Mouse (Mus musculus): Measurements from ENCODE around the gene Mrpl35. TPM values are rescaled to one million over a fixed set of nuclear protein-coding genes. Genes with fewer than 3 reads are reported as not detected.

Mrpl35 gene
- polyA plus RNA-seq, 1 experiment from 2014 or later, result 66.2 TPM

DNA sequence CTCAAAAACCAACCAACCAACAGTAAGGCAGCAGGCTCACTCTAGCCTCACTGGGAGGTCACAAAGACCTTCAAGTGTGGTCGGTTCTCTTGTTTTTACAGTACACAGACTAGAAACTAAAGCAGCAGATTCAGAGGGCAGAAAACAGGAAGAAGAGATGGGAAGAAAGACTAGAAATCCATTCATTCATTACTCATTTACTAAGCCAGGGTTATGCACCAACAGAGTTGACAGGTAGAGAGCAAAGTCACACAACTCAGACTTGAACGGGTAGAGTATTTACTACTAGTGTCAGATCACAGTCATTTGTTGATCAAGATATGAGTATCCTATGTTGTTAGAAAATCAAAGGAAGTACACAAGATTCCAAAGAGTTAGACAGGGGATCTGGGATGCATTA lies 13.9 kb downstream of the Mrpl35 start:
- no peak overlapping the region for H3K4me3 ChIP-seq (ENCODE audit: control insufficient read depth in 1 of 2, insufficient read depth in 1 of 2, low read depth in 1 of 2, low read length in 2 of 2)
- 0 out of 4 replicates have a peak, but pooled peaks cover 0 to 3% of the 10 kb centered on the region in 2 experiments for H3K4me1 ChIP-seq (ENCODE audit: control insufficient read depth in 2 of 2, insufficient read depth in 2 of 2, low read length in 2 of 2)
- H3K9ac ChIP-seq (ENCODE audit: low read length), result no peak overlapping the region
- ATAC-seq (ENCODE audit: insufficient number of reproducible peaks, insufficient read depth, low FRiP score, low read depth), result no peak
- H3K9me3 ChIP-seq (ENCODE audit: control insufficient read depth, low read length), result no peaks in the 10 kb centered on the region
- H3K27me3 ChIP-seq (ENCODE audit: control insufficient read depth, insufficient read depth, low read length), result no peaks in the 10 kb centered on the region
- peaks cover 89% of the 10 kb centered on the region for H3K36me3 ChIP-seq (ENCODE audit: control insufficient read depth, insufficient read depth, low read length)
- 74% methylated on average over 2 of the region's 2 CpGs for WGBS
- no peak overlapping the region for H3K27ac ChIP-seq (replicated peaks in 1 of 2; ENCODE audit: control insufficient read depth in 1 of 2, insufficient read depth in 1 of 2, low read depth in 2 of 2, low read length in 2 of 2)
- no peak overlapping the region for H3K4me2 ChIP-seq (ENCODE audit: low read length)

- Histone ChIP-seq H3K4me3 (ENCODE audit: control insufficient read depth in 1 of 2, insufficient read depth in 1 of 2, low read depth in 1 of 2, low read length in 2 of 2) (no peak overlapping the region), H3K4me2 (ENCODE audit: low read length) (no peak overlapping the region), H3K9ac (ENCODE audit: low read length) (no peak overlapping the region), H3K9me3 (ENCODE audit: control insufficient read depth, low read length) (no peaks in the 10 kb centered on the region), H3K36me3 (ENCODE audit: control insufficient read depth, insufficient read depth, low read length) (peaks cover 65% of the 10 kb centered on the region), H3K27ac (replicated peaks in 1 of 2; ENCODE audit: control insufficient read depth in 1 of 2, insufficient read depth in 1 of 2, low read depth in 2 of 2, low read length in 2 of 2) (no peak overlapping the region), H3K27me3 (ENCODE audit: control insufficient read depth, insufficient read depth, low read length) (no peaks in the 10 kb centered on the region), H3K4me1 (ENCODE audit: control insufficient read depth in 2 of 2, insufficient read depth in 2 of 2, low read length in 2 of 2) (peaks cover 5 to 14% of the 10 kb centered on the region in 2 experiments)
- 93% methylated on average over 9 of the region's 9 CpGs for WGBS
- ATAC-seq (ENCODE audit: insufficient number of reproducible peaks, insufficient read depth, low FRiP score, low read depth), result no peak
Measured at GRCm38 (mm10) chr6:71809890-71810289, 16.9 kb downstream of the Mrpl35 start.

DNA sequence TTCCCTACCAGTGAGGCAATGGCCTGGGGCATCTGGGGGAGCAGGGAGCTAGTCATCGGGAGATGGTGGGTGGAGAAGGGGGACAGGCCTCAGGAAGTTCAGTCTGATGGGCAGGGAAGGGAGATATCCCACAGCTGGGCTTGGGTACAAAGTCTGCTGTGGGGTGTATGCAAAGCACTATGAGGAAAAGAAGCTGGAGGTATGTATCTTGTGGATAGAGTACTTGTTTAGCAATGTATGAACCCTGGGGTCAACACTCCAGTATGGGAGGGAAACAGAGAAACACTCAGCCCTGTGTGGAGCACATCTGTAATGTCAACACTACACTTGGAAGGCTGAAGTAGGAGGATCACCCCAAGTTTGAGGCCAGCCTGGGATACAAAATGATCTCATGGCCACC lies 20.1 kb downstream of the Mrpl35 start:
- Histone ChIP-seq H3K9ac (ENCODE audit: low read length) (no peak overlapping the region), H3K9me3 (ENCODE audit: control insufficient read depth, low read length) (no peaks in the 10 kb centered on the region), H3K36me3 (ENCODE audit: control insufficient read depth, insufficient read depth, low read length) (peaks cover 35% of the 10 kb centered on the region), H3K4me3 (ENCODE audit: control insufficient read depth in 1 of 2, insufficient read depth in 1 of 2, low read depth in 1 of 2, low read length in 2 of 2) (no peak overlapping the region), H3K4me2 (ENCODE audit: low read length) (no peak overlapping the region), H3K27ac (replicated peaks in 1 of 2; ENCODE audit: control insufficient read depth in 1 of 2, insufficient read depth in 1 of 2, low read depth in 2 of 2, low read length in 2 of 2) (no peak overlapping the region), H3K27me3 (ENCODE audit: control insufficient read depth, insufficient read depth, low read length) (no peaks in the 10 kb centered on the region), H3K4me1 (ENCODE audit: control insufficient read depth in 2 of 2, insufficient read depth in 2 of 2, low read length in 2 of 2) (peaks cover 10 to 22% of the 10 kb centered on the region in 2 experiments)
- no peak for ATAC-seq (ENCODE audit: insufficient number of reproducible peaks, insufficient read depth, low FRiP score, low read depth)
- WGBS, result 61% methylated on average over 1 of the region's 1 CpGs

GRCm38 (mm10) chr6:71804061-71804829 lies 22.5 kb downstream of the Mrpl35 start:
- Histone ChIP-seq H3K36me3 (ENCODE audit: control insufficient read depth, insufficient read depth, low read length) (peaks cover 17% of the 10 kb centered on the region; the same call in 1 of the 2 replicates), H3K4me2 (ENCODE audit: low read length) (peak overlapping the region; percentile 60), H3K4me3 (ENCODE audit: control insufficient read depth in 1 of 2, insufficient read depth in 1 of 2, low read depth in 1 of 2, low read length in 2 of 2) (peak overlapping the region in 1 of 2 experiments; percentile 19; a peak in 1 of 4 replicates), H3K9me3 (ENCODE audit: control insufficient read depth, low read length) (no peaks in the 10 kb centered on the region), H3K4me1 (ENCODE audit: control insufficient read depth in 2 of 2, insufficient read depth in 2 of 2, low read length in 2 of 2) (peaks cover 13 to 22% of the 10 kb centered on the region in 2 experiments), H3K27ac (replicated peaks in 1 of 2; ENCODE audit: control insufficient read depth in 1 of 2, insufficient read depth in 1 of 2, low read depth in 2 of 2, low read length in 2 of 2) (peak overlapping the region; percentile 88 to 90), H3K27me3 (ENCODE audit: control insufficient read depth, insufficient read depth, low read length) (no peaks in the 10 kb centered on the region), H3K9ac (ENCODE audit: low read length) (peak overlapping the region; percentile 58)
- ATAC-seq (ENCODE audit: insufficient number of reproducible peaks, insufficient read depth, low FRiP score, low read depth), result peak; percentile 78
- WGBS, result 8% methylated on average over 12 of the region's 12 CpGs

GRCm38 (mm10) chr6:71803609-71804008 lies 23.2 kb downstream of the Mrpl35 start:
- WGBS, result 81% methylated on average over 1 of the region's 1 CpGs
- Histone ChIP-seq H3K9me3 (ENCODE audit: control insufficient read depth, low read length) (no peaks in the 10 kb centered on the region), H3K9ac (ENCODE audit: low read length) (peak overlapping the region; percentile 54; the same call in 1 of the 2 replicates), H3K4me3 (ENCODE audit: control insufficient read depth in 1 of 2, insufficient read depth in 1 of 2, low read depth in 1 of 2, low read length in 2 of 2) (no peak overlapping the region), H3K36me3 (ENCODE audit: control insufficient read depth, insufficient read depth, low read length) (peaks cover 11% of the 10 kb centered on the region; the same call in 1 of the 2 replicates), H3K27ac (replicated peaks in 1 of 2; ENCODE audit: control insufficient read depth in 1 of 2, insufficient read depth in 1 of 2, low read depth in 2 of 2, low read length in 2 of 2) (peak overlapping the region; percentile 12 to 90), H3K4me1 (ENCODE audit: control insufficient read depth in 2 of 2, insufficient read depth in 2 of 2, low read length in 2 of 2) (peaks cover 13 to 19% of the 10 kb centered on the region in 2 experiments), H3K27me3 (ENCODE audit: control insufficient read depth, insufficient read depth, low read length) (no peaks in the 10 kb centered on the region), H3K4me2 (ENCODE audit: low read length) (no peak overlapping the region)
- ATAC-seq (ENCODE audit: insufficient number of reproducible peaks, insufficient read depth, low FRiP score, low read depth), result no peak

DNA sequence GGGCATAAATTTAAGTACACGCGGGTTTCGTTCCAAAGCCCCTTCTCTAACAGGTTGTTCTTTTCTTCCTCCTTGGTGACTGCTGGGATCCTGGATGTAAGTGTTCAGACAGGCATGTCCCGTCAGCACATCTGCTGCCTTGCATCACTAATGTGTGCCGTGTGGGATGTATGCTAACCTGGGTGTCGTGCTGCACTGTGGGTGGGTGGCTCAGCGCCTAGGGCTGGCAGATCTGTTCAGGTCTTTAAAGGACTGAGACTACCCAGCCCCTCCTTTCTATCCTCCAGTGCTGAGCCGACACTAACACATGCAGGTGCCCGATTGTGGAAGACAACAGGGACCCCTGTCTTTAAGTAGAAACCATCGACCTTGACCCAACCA lies 25.1 kb downstream of the Mrpl35 start:
- Histone ChIP-seq H3K27me3 (ENCODE audit: control insufficient read depth, insufficient read depth, low read length) (no peaks in the 10 kb centered on the region), H3K4me2 (ENCODE audit: low read length) (no peak overlapping the region), H3K27ac (replicated peaks in 1 of 2; ENCODE audit: control insufficient read depth in 1 of 2, insufficient read depth in 1 of 2, low read depth in 2 of 2, low read length in 2 of 2) (no peak overlapping the region), H3K36me3 (ENCODE audit: control insufficient read depth, insufficient read depth, low read length) (no peaks in the 10 kb centered on the region), H3K4me1 (ENCODE audit: control insufficient read depth in 2 of 2, insufficient read depth in 2 of 2, low read length in 2 of 2) (peaks cover 13 to 19% of the 10 kb centered on the region in 2 experiments), H3K4me3 (ENCODE audit: control insufficient read depth in 1 of 2, insufficient read depth in 1 of 2, low read depth in 1 of 2, low read length in 2 of 2) (no peak overlapping the region), H3K9ac (ENCODE audit: low read length) (no peak overlapping the region), H3K9me3 (ENCODE audit: control insufficient read depth, low read length) (no peaks in the 10 kb centered on the region)
- 61% methylated on average over 10 of the region's 10 CpGs for WGBS
- no peak for ATAC-seq (ENCODE audit: insufficient number of reproducible peaks, insufficient read depth, low FRiP score, low read depth)

GRCm38 (mm10) chr6:71801011-71801713 lies 25.6 kb downstream of the Mrpl35 start:
- peaks cover 13 to 19% of the 10 kb centered on the region in 2 experiments for H3K4me1 ChIP-seq (ENCODE audit: control insufficient read depth in 2 of 2, insufficient read depth in 2 of 2, low read length in 2 of 2)
- no peak for ATAC-seq (ENCODE audit: insufficient number of reproducible peaks, insufficient read depth, low FRiP score, low read depth)
- no peaks in the 10 kb centered on the region for H3K9me3 ChIP-seq (ENCODE audit: control insufficient read depth, low read length)
- H3K27me3 ChIP-seq (ENCODE audit: control insufficient read depth, insufficient read depth, low read length), result no peaks in the 10 kb centered on the region
- no peak overlapping the region for H3K4me3 ChIP-seq (ENCODE audit: control insufficient read depth in 1 of 2, insufficient read depth in 1 of 2, low read depth in 1 of 2, low read length in 2 of 2)
- no peak overlapping the region for H3K4me2 ChIP-seq (ENCODE audit: low read length)
- H3K36me3 ChIP-seq (ENCODE audit: control insufficient read depth, insufficient read depth, low read length), result no peaks in the 10 kb centered on the region
- no peak overlapping the region for H3K9ac ChIP-seq (ENCODE audit: low read length)
- H3K27ac ChIP-seq (replicated peaks in 1 of 2; ENCODE audit: control insufficient read depth in 1 of 2, insufficient read depth in 1 of 2, low read depth in 2 of 2, low read length in 2 of 2), result no peak overlapping the region
- WGBS, result 55% methylated on average over 7 of the region's 7 CpGs
